Mouse (Mus musculus) megakaryocyte-erythroid progenitor cell, adult 5 weeks (primary cell): ENCODE data around the gene Rnf215. TPM values are rescaled to one million over a fixed set of nuclear protein-coding genes. Genes with fewer than 3 reads are reported as not detected.

Experiments used
- polyA plus RNA-seq: library from polyadenylated mRNA; stranded (reverse); fragments of >175 nt; gene quantifications from 2 replicates; pipeline ENCODE4 v1.2.3, GENCODE M21; 2012

Gene Rnf215
- polyA plus RNA-seq = 14.4 and 20.7 TPM in 2 replicates

GRCm38 (mm10) chr11:4134986-4135935 lies at the start of gene Rnf215:
Rnf215 (plus strand) TSS chr11:4135202.

GRCm38 (mm10) chr11:4095171-4096053 lies 39.6 kb upstream of the Rnf215 start, which contains the start of gene Mtfp1:
Mtfp1 (minus strand) TSS chr11:4095445.

GRCm38 (mm10) chr11:4122742-4123579 lies 12.0 kb upstream of the Rnf215 start, which contains the start of gene Sec14l2:
Sec14l2 (minus strand) TSS chr11:4123415.

GRCm38 (mm10) chr11:4159808-4160708 lies 25.1 kb downstream of the Rnf215 start, which contains the start of the genes Ccdc157 and Sf3a1:
Ccdc157 (minus strand) TSS chr11:4160293.
Sf3a1 (plus strand) TSS chr11:4160350.

GRCm38 (mm10) chr11:4186486-4187317 lies 51.7 kb downstream of the Rnf215 start, which contains the start of gene Tbc1d10a:
Tbc1d10a (plus strand) TSS chr11:4186789.

Other genes with a start within 250 kb of the Rnf215 start
- not detected in 2 replicates for gene 4921536K21Rik, start 240.1 kb upstream of the Rnf215 start, polyA plus RNA-seq
- gene Dusp18, start 240.0 kb upstream of the Rnf215 start, polyA plus RNA-seq = 0.19 and 0.40 TPM in 2 replicates
- 21.2 and 22.1 TPM in 2 replicates for gene Slc35e4, start 220.5 kb upstream of the Rnf215 start, polyA plus RNA-seq
- gene Tcn2, start 203.0 kb upstream of the Rnf215 start, polyA plus RNA-seq = 16.1 and 23.8 TPM in 2 replicates
- gene Pes1, start 171.2 kb upstream of the Rnf215 start, polyA plus RNA-seq = 59.0 and 68.9 TPM in 2 replicates
- not detected in 2 replicates for gene 4930556J24Rik, start 158.4 kb upstream of the Rnf215 start, polyA plus RNA-seq
- gene Gal3st1, start 151.6 kb upstream of the Rnf215 start, polyA plus RNA-seq = 0.97 and 1.1 TPM in 2 replicates
- not detected in 2 replicates for gene Sec14l4, start 103.7 kb upstream of the Rnf215 start, polyA plus RNA-seq
- gene Sec14l3, start 70.4 kb upstream of the Rnf215 start, polyA plus RNA-seq = not detected in 2 replicates
- 13.1 and 14.4 TPM in 2 replicates for gene Mtfp1, start 39.8 kb upstream of the Rnf215 start, polyA plus RNA-seq
- 6.2 and 6.5 TPM in 2 replicates for gene Sec14l2, start 11.8 kb upstream of the Rnf215 start, polyA plus RNA-seq
- gene Ccdc157, start 25.1 kb downstream of the Rnf215 start, polyA plus RNA-seq = 0.81 and 1.6 TPM in 2 replicates
- gene Sf3a1, start 25.1 kb downstream of the Rnf215 start, polyA plus RNA-seq = 125 and 133 TPM in 2 replicates
- gene Tbc1d10a, start 51.6 kb downstream of the Rnf215 start, polyA plus RNA-seq = 16.8 and 18.2 TPM in 2 replicates
- gene Castor1, start 83.0 kb downstream of the Rnf215 start, polyA plus RNA-seq = 1.3 and 2.1 TPM in 2 replicates
- 14.1 and 44.3 TPM in 2 replicates for gene Osm, start 101.2 kb downstream of the Rnf215 start, polyA plus RNA-seq
- gene Lif, start 122.4 kb downstream of the Rnf215 start, polyA plus RNA-seq = 7.1 and 9.4 TPM in 2 replicates